Mouse (Mus musculus) thymus, postnatal 4 days (tissue): ENCODE data around the gene Syt3.

ENCODE experiments used
- DNase-seq: peaks from one replicate; pipeline ENCODE4 v3.0.0; 2021

Gene Syt3

GRCm38 (mm10) chr7:44357531-44357930 is 26.4 kb upstream of the Syt3 start:
- DNase-seq: no peak

GRCm38 (mm10) chr7:44358012-44358411 is 25.9 kb upstream of the Syt3 start:
- no peak for DNase-seq

GRCm38 (mm10) chr7:44358886-44359654 is 24.8 kb upstream of the Syt3 start:
- DNase-seq: no peak

GRCm38 (mm10) chr7:44359908-44360672 is 23.8 kb upstream of the Syt3 start:
- peak; percentile 92 for DNase-seq

- DNase-seq: no peak
Measured at GRCm38 (mm10) chr7:44360792-44361301, 23.1 kb upstream of the Syt3 start.

- DNase-seq: no peak
Measured at GRCm38 (mm10) chr7:44372678-44373077, 11.2 kb upstream of the Syt3 start.

GRCm38 (mm10) chr7:44373460-44373859 is 10.4 kb upstream of the Syt3 start:
- no peak for DNase-seq

- peak; percentile 63 for DNase-seq
Measured at GRCm38 (mm10) chr7:44373889-44374652, 9.8 kb upstream of the Syt3 start.

GRCm38 (mm10) chr7:44374756-44375155 is 9.1 kb upstream of the Syt3 start:
- no peak for DNase-seq

- DNase-seq: no peak
Measured at GRCm38 (mm10) chr7:44375207-44375606, 8.7 kb upstream of the Syt3 start.

- no peak for DNase-seq
Measured at GRCm38 (mm10) chr7:44375793-44376192, 8.1 kb upstream of the Syt3 start.

- no peak for DNase-seq
Measured at GRCm38 (mm10) chr7:44378290-44378689, 5.6 kb upstream of the Syt3 start.

- DNase-seq: peak; percentile 42
Measured at GRCm38 (mm10) chr7:44382541-44382940, 1.4 kb upstream of the Syt3 start.

GRCm38 (mm10) chr7:44384716-44385059 is 786 bp downstream of the Syt3 start:
- DNase-seq: no peak

- DNase-seq: no peak
Measured at GRCm38 (mm10) chr7:44385720-44386119, 1.8 kb downstream of the Syt3 start, which contains the start of gene 1700008O03Rik. TSS of gene 1700008O03Rik (minus strand) at chr7:44385820.

GRCm38 (mm10) chr7:44391831-44392230 is 7.9 kb downstream of the Syt3 start:
- DNase-seq: no peak

- no peak for DNase-seq
Measured at GRCm38 (mm10) chr7:44392341-44392740, 8.4 kb downstream of the Syt3 start.

GRCm38 (mm10) chr7:44393284-44393683 is 9.4 kb downstream of the Syt3 start:
- DNase-seq: no peak

- DNase-seq: peak; percentile 79
Measured at GRCm38 (mm10) chr7:44398570-44398969, 14.7 kb downstream of the Syt3 start.

- no peak for DNase-seq
Measured at GRCm38 (mm10) chr7:44401673-44402072, 17.8 kb downstream of the Syt3 start.

GRCm38 (mm10) chr7:44405346-44406014 is 21.6 kb downstream of the Syt3 start:
- peak; percentile 87 for DNase-seq

- no peak for DNase-seq
Measured at GRCm38 (mm10) chr7:44406015-44406355, 22.1 kb downstream of the Syt3 start.

GRCm38 (mm10) chr7:44411144-44411543 is 27.2 kb downstream of the Syt3 start:
- DNase-seq: no peak
